Mouse (Mus musculus): ENCODE results near the gene Oas1c. TPM values are rescaled to one million over a fixed set of nuclear protein-coding genes. Genes with fewer than 3 reads are reported as not detected.
"Not testable (repeated sequence)": the region's sequence is repeated elsewhere in the genome, so short reads cannot be mapped to it uniquely, and the experiment has no call there.

Gene Oas1c
- polyA plus RNA-seq, 1 experiment from 2014 or later: 0.70 TPM

DNA sequence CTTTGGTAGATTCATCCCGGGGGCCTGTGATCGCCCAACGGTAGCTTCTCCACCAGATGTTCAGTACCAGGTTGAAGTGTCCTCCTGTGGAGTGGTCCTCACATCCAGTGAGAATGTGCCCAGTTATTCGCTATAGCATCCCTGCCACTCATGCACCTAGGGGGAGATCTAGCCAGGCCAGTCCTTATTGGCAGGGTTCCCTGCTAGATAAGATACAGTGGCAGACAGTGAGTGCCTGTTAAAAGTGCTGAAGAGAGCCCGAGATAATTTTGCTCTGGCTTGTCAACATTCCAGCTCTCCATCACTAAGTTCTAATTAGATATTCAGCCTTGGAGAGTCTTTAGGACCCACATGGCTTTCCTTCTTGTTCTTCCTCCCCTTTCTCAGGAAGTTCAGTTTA lies 14.2 kb downstream of the Oas1c start:
- WGBS: 74% methylated on average over 5 of the region's 5 CpGs
- not testable (repeated sequence) for H3K9ac ChIP-seq (ENCODE audit: low read length); DNase-seq (ENCODE audit: low spot score); H3K4me1 ChIP-seq (replicated peaks; ENCODE audit: control insufficient read depth, insufficient read depth, low read length); H3K4me3 ChIP-seq (ENCODE audit: low read depth, low read length); ATAC-seq (replicated peaks; ENCODE audit: low FRiP score, low TSS enrichment, low read depth); H3K36me3 ChIP-seq (ENCODE audit: control insufficient read depth, insufficient read depth, low read length); H3K27ac ChIP-seq (ENCODE audit: low read depth); H3K9me3 ChIP-seq (ENCODE audit: control insufficient read depth, low read length); H3K4me2 ChIP-seq (ENCODE audit: low read length); H3K27me3 ChIP-seq (replicated peaks; ENCODE audit: control insufficient read depth, insufficient read depth, low read length)

DNA sequence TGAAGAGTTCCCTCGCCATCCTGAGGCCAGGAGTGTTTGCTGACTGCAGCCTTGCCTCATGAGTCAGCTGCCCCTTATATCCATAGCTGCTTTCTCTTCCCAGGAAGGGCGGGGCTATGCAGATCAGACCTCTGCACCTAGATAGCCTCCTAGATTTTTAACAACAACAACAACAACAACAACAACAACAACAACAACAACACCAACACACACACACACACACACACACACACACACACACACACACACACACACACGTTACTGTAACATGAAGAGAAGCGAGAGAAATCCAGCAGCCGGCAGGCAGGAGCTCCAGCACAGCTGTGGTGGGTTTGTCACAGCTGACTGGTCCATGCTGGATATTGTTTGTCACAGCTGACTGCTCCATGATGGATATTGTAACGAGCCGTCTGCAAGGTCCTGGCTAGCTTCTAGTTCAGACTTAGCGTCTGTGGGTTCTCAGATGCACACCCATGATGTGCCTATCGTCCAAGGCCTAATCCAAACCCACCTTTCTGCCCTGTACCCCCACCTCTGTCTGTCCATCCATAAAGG lies 16.8 kb downstream of the Oas1c start, which contains the start of gene Oas1e:
TSS of gene Oas1e (minus strand) at position 51 of the 555 bp plus-strand sequence.
- H3K9ac ChIP-seq (ENCODE audit: low read length); H3K4me3 ChIP-seq (ENCODE audit: low read depth, low read length); H3K36me3 ChIP-seq (ENCODE audit: control insufficient read depth, insufficient read depth, low read length); ATAC-seq (replicated peaks; ENCODE audit: low FRiP score, low TSS enrichment, low read depth); H3K9me3 ChIP-seq (ENCODE audit: control insufficient read depth, low read length); DNase-seq (ENCODE audit: low spot score); H3K27me3 ChIP-seq (replicated peaks; ENCODE audit: control insufficient read depth, insufficient read depth, low read length); H3K4me2 ChIP-seq (ENCODE audit: low read length); H3K27ac ChIP-seq (ENCODE audit: low read depth); H3K4me1 ChIP-seq (replicated peaks; ENCODE audit: control insufficient read depth, insufficient read depth, low read length): not testable (repeated sequence)
- WGBS: 73% methylated on average over 9 of the region's 9 CpGs

DNA sequence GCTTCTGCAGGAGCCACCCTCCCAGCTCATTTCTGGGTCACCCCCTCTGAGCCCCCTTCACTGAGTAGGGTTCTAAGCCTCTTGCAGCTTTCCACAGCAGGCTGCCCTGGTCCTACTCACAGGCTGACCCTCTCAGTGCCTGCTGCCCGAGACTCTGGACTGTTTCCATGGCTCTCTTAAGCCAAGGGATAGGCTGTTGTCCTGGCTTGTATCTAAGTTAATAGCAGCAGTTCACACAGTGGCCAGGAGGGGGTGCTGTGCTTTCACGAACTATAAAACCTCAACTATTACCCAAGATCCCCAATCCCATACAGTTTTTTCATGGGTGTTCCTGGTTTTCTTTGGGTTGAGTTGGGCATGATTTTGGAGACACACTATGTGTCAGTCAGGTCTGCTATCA lies 19.3 kb downstream of the Oas1c start:
- 16% methylated on average over 2 of the region's 2 CpGs for WGBS
- no peak overlapping the region for H3K4me2 ChIP-seq (ENCODE audit: low read length)
- no peak overlapping the region for H3K9ac ChIP-seq (ENCODE audit: low read length)
- H3K27me3 ChIP-seq (replicated peaks; ENCODE audit: control insufficient read depth, insufficient read depth, low read length): no peaks in the 10 kb centered on the region
- ATAC-seq (replicated peaks; ENCODE audit: low FRiP score, low TSS enrichment, low read depth) (no peak), DNase-seq (ENCODE audit: low spot score) (peak; percentile 79)
- no peaks in the 10 kb centered on the region for H3K9me3 ChIP-seq (ENCODE audit: control insufficient read depth, low read length)
- no peak overlapping the region for H3K27ac ChIP-seq (ENCODE audit: low read depth)
- H3K4me3 ChIP-seq (ENCODE audit: low read depth, low read length): no peak overlapping the region
- H3K36me3 ChIP-seq (ENCODE audit: control insufficient read depth, insufficient read depth, low read length): no peaks in the 10 kb centered on the region
- H3K4me1 ChIP-seq (replicated peaks; ENCODE audit: control insufficient read depth, insufficient read depth, low read length): no peaks in the 10 kb centered on the region

DNA sequence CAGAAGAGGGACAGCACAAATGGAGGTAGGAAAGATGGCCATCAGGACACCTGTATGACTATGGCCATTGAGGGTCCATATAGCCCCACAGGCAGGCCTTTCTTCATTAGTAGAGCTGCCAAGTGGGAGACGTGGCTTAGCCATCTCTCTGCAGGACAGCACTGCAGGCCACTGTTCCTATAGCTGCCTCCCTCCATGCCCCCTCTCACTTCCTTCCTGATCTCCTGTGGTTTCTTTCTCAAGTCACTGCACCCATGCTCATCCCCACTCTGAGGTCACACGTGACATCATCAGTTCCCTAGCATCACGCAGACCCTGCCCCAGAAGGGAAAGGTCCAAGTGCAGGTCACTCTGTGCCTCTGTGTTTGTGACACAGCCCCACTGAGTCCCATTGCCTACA lies 25.3 kb downstream of the Oas1c start:
- no peaks in the 10 kb centered on the region for H3K27me3 ChIP-seq (replicated peaks; ENCODE audit: control insufficient read depth, insufficient read depth, low read length)
- H3K4me2 ChIP-seq (ENCODE audit: low read length): no peak overlapping the region
- ATAC-seq (replicated peaks; ENCODE audit: low FRiP score, low TSS enrichment, low read depth): no peak
- DNase-seq (ENCODE audit: low spot score): no peak
- H3K9me3 ChIP-seq (ENCODE audit: control insufficient read depth, low read length): no peaks in the 10 kb centered on the region
- 66% methylated on average over 3 of the region's 3 CpGs for WGBS
- H3K27ac ChIP-seq (ENCODE audit: low read depth): no peak overlapping the region
- H3K36me3 ChIP-seq (ENCODE audit: control insufficient read depth, insufficient read depth, low read length): no peaks in the 10 kb centered on the region
- H3K4me3 ChIP-seq (ENCODE audit: low read depth, low read length): no peak overlapping the region
- H3K4me1 ChIP-seq (replicated peaks; ENCODE audit: control insufficient read depth, insufficient read depth, low read length): no peaks in the 10 kb centered on the region
- no peak overlapping the region for H3K9ac ChIP-seq (ENCODE audit: low read length)

DNA sequence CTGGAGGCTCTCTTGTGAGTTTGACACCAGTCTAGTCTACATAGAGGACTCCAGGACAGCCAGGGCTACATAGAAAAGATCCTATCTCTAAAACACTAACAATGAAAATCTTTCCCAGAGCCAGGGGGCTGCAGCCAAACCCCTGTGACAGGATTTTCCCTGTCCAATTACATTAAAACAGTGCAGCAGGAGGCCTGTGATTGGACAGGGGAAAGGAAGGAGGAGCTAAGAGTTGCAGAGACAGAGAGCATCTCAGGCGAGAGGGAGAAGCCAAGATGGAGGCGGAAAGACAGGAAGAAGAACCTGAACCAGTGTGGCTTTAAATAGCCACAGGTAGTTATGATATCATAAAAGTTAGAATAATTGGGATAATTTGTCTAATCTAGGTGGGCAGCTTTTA lies 29.9 kb downstream of the Oas1c start:
- no peak overlapping the region for H3K4me2 ChIP-seq (ENCODE audit: low read length)
- ATAC-seq (replicated peaks; ENCODE audit: low FRiP score, low TSS enrichment, low read depth) (no peak), DNase-seq (ENCODE audit: low spot score) (no peak)
- no peaks in the 10 kb centered on the region for H3K27me3 ChIP-seq (replicated peaks; ENCODE audit: control insufficient read depth, insufficient read depth, low read length)
- no peak overlapping the region for H3K27ac ChIP-seq (ENCODE audit: low read depth)
- no peaks in the 10 kb centered on the region for H3K4me1 ChIP-seq (replicated peaks; ENCODE audit: control insufficient read depth, insufficient read depth, low read length)
- H3K9ac ChIP-seq (ENCODE audit: low read length): no peak overlapping the region
- WGBS: 64% methylated on average over 2 of the region's 2 CpGs
- H3K9me3 ChIP-seq (ENCODE audit: control insufficient read depth, low read length): no peaks in the 10 kb centered on the region
- no peaks in the 10 kb centered on the region for H3K36me3 ChIP-seq (ENCODE audit: control insufficient read depth, insufficient read depth, low read length)
- no peak overlapping the region for H3K4me3 ChIP-seq (ENCODE audit: low read depth, low read length)

DNA sequence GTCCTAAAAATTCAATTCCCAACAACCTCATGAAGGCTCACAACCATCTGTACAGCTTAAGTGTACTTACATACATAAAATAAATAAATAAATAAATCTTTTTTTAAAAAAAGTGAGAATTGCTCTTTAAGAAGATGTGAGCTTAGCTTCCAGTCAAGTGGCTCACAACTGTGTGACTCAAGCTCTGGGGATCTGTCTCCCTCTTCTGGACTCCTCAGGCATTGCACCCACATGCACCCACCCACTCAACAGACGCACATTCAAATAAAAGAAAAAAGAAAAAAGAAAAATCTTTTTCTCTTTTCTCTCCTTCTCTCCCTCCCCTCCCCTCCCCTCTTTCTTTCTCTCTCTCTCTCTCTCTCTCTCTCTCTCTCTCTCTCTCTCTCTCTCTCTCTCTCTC lies 30.7 kb downstream of the Oas1c start:
- H3K9ac ChIP-seq (ENCODE audit: low read length): no peak overlapping the region
- H3K9me3 ChIP-seq (ENCODE audit: control insufficient read depth, low read length): no peaks in the 10 kb centered on the region
- H3K4me3 ChIP-seq (ENCODE audit: low read depth, low read length): no peak overlapping the region
- 78% methylated on average over 1 of the region's 1 CpGs for WGBS
- H3K27ac ChIP-seq (ENCODE audit: low read depth): no peak overlapping the region
- DNase-seq (ENCODE audit: low spot score) (no peak), ATAC-seq (replicated peaks; ENCODE audit: low FRiP score, low TSS enrichment, low read depth) (no peak)
- no peaks in the 10 kb centered on the region for H3K27me3 ChIP-seq (replicated peaks; ENCODE audit: control insufficient read depth, insufficient read depth, low read length)
- no peaks in the 10 kb centered on the region for H3K4me1 ChIP-seq (replicated peaks; ENCODE audit: control insufficient read depth, insufficient read depth, low read length)
- no peaks in the 10 kb centered on the region for H3K36me3 ChIP-seq (ENCODE audit: control insufficient read depth, insufficient read depth, low read length)
- no peak overlapping the region for H3K4me2 ChIP-seq (ENCODE audit: low read length)

DNA sequence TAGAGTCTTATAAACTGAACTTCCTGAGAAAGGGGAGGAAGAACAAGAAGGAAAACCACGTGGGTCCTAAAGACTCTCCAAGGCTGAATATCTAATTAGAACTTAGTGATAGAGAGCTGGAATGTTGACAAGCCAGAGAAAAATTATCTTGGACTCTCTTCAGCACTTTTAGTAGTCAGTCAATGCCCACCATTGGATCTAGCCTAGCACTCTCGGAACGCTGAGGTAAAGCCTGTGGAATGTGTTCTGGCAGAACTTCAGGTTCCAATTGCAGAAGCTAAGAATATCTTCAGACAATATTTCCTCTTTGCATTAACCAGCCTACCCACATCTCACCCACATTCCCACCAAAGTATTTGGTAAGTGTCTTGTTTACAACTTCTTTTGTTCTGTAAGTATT lies 32.4 kb downstream of the Oas1c start:
- Histone ChIP-seq H3K9me3 (ENCODE audit: control insufficient read depth, low read length) (no peaks in the 10 kb centered on the region), H3K4me1 (replicated peaks; ENCODE audit: control insufficient read depth, insufficient read depth, low read length) (no peaks in the 10 kb centered on the region), H3K4me3 (ENCODE audit: low read depth, low read length) (no peak overlapping the region), H3K27me3 (replicated peaks; ENCODE audit: control insufficient read depth, insufficient read depth, low read length) (no peaks in the 10 kb centered on the region), H3K4me2 (ENCODE audit: low read length) (no peak overlapping the region), H3K36me3 (ENCODE audit: control insufficient read depth, insufficient read depth, low read length) (no peaks in the 10 kb centered on the region), H3K9ac (ENCODE audit: low read length) (no peak overlapping the region), H3K27ac (ENCODE audit: low read depth) (no peak overlapping the region)
- WGBS: 41% methylated on average over 3 of the region's 3 CpGs
- ATAC-seq (replicated peaks; ENCODE audit: low FRiP score, low TSS enrichment, low read depth): no peak
- no peak for DNase-seq (ENCODE audit: low spot score)

DNA sequence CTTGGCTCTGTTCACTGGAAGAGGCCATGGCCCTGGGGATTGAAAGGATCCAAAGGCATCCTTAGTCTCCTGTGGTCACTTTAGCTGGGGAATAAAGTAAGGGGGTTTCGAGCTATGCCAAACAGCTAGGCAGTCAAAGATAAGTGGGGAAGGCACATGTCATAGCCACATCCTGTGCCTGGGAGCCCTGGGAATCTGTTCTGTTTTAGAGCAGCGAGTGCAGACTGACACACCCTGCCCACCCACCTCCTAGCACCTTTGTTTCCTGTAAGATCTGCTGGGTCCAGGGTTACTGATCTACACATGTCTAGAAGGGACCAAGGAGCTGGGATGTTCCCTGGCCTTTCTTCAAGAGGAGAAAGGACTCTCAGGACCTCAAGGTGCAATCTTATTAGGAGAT lies 33.4 kb downstream of the Oas1c start:
- DNase-seq (ENCODE audit: low spot score) (no peak), ATAC-seq (replicated peaks; ENCODE audit: low FRiP score, low TSS enrichment, low read depth) (no peak)
- Histone ChIP-seq H3K4me2 (ENCODE audit: low read length) (no peak overlapping the region), H3K27ac (ENCODE audit: low read depth) (no peak overlapping the region), H3K27me3 (replicated peaks; ENCODE audit: control insufficient read depth, insufficient read depth, low read length) (no peaks in the 10 kb centered on the region), H3K9me3 (ENCODE audit: control insufficient read depth, low read length) (no peaks in the 10 kb centered on the region), H3K9ac (ENCODE audit: low read length) (no peak overlapping the region), H3K4me3 (ENCODE audit: low read depth, low read length) (no peak overlapping the region), H3K36me3 (ENCODE audit: control insufficient read depth, insufficient read depth, low read length) (no peaks in the 10 kb centered on the region), H3K4me1 (replicated peaks; ENCODE audit: control insufficient read depth, insufficient read depth, low read length) (no peaks in the 10 kb centered on the region)
- WGBS: 68% methylated on average over 2 of the region's 2 CpGs

DNA sequence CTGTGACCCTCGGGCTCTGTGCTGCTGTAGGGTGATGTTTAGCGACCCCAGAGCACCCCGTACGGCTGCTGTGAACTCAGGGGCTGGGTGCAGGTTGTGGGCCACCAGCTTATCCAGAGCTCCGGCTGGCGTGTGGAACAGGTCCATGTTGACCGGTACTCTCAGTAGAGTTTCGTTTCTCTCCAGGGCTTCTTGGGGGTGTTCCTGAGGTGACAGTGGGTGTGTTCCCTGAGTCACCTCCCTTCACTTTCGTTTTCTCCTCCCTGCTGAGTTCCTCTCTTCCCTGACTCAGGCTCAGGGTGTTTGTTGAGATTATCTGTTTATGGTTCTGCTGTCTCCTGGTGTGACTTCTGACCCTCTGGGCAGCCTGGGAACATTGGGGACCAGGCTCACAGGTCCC lies 34.8 kb downstream of the Oas1c start, which contains the start of gene Oas3:
TSS of gene Oas3 (minus strand) at position 184 of the 400 bp plus-strand sequence.
- no peak within 1 kb of the TSS for H3K4me3 ChIP-seq (ENCODE audit: low read depth, low read length)
- no peak for ATAC-seq (replicated peaks; ENCODE audit: low FRiP score, low TSS enrichment, low read depth)
- no peak within 1 kb of the TSS for H3K9ac ChIP-seq (ENCODE audit: low read length)
- H3K36me3 ChIP-seq (ENCODE audit: control insufficient read depth, insufficient read depth, low read length): no peaks in the 10 kb centered on the region
- H3K27ac ChIP-seq (ENCODE audit: low read depth): no peak within 1 kb of the TSS
- DNase-seq (ENCODE audit: low spot score): no peak
- H3K27me3 ChIP-seq (replicated peaks; ENCODE audit: control insufficient read depth, insufficient read depth, low read length): no peaks in the 10 kb centered on the region
- no peaks in the 10 kb centered on the region for H3K9me3 ChIP-seq (ENCODE audit: control insufficient read depth, low read length)
- 70% methylated on average over 9 of the region's 9 CpGs for WGBS
- no peaks in the 10 kb centered on the region for H3K4me1 ChIP-seq (replicated peaks; ENCODE audit: control insufficient read depth, insufficient read depth, low read length)
- no peak within 1 kb of the TSS for H3K4me2 ChIP-seq (ENCODE audit: low read length)
